In genomic region chr15:11320481-11320880, GRCm38 (mm10) we compare ENCODE assay signal across 10 mouse cellular contexts.
DNase-seq lines count a peak whose midpoint lies in the region; ATAC-seq lines count a peak whose summit lies in the region.
"Had no signal": no experiment of that assay in that cellular context is flagged by ENCODE, and none has a peak within 500 bp of the region (broad histone marks: within the 10 kb centered on the region; RNA-seq: fewer than 3 reads in every experiment).

No protein-coding gene starts in this region.

- ATAC-seq in hindbrain, embryonic 15.5 days (ENCODE audit: low FRiP score, low read depth) = peak; percentile 38; the same call in 1 of the 2 replicates
- ATAC-seq in midbrain, embryonic 16.5 days = peak; percentile 80; the same call in 1 of the 2 replicates

- H3K27me3 ChIP-seq in hindbrain, embryonic 15.5 days = no peaks in the 10 kb centered on the region
- no peaks in the 10 kb centered on the region for H3K27me3 ChIP-seq in midbrain, embryonic 16.5 days (ENCODE audit: control insufficient read depth, insufficient read depth, low read depth, low read length)
- H3K27me3 ChIP-seq: embryonic facial prominence, embryonic 12.5 days; lung, embryonic 15.5 days had no signal

- peak; percentile 50 to 61 for DNase-seq in left cerebral cortex, postnatal 14 days (ENCODE audit: low spot score in 2 of 2)
- DNase-seq in left cerebral cortex, postnatal 36 days (ENCODE audit: low spot score in 2 of 2) = no peak
- DNase-seq in adrenal gland, adult 8-10 months = peak; percentile 6
- peak; percentile 3 for DNase-seq in fibroblast of lung, adult 2 months (ENCODE audit: low read depth)
- peak; percentile 56 for DNase-seq in left cerebral cortex, postnatal 4 days
- peak; percentile 26 to 39 for DNase-seq in urinary bladder, postnatal 36 days (ENCODE audit: low spot score in 2 of 2)

- no peak overlapping the region for H3K27ac ChIP-seq in hindbrain, embryonic 15.5 days (replicated peaks)
- no peak overlapping the region for H3K27ac ChIP-seq in midbrain, embryonic 16.5 days (ENCODE audit: low read length)
- H3K27ac ChIP-seq: embryonic facial prominence, embryonic 12.5 days; lung, embryonic 15.5 days had no signal

- no peaks in the 10 kb centered on the region for H3K9me3 ChIP-seq in hindbrain, embryonic 15.5 days
- H3K9me3 ChIP-seq in midbrain, embryonic 16.5 days (replicated peaks; ENCODE audit: control insufficient read depth, low read length, poor library complexity, severe bottlenecking) = 0 out of 2 replicates have a peak, but pooled peaks cover 3% of the 10 kb centered on the region
- H3K9me3 ChIP-seq: embryonic facial prominence, embryonic 12.5 days; lung, embryonic 15.5 days had no signal

- no peaks in the 10 kb centered on the region for H3K36me3 ChIP-seq in hindbrain, embryonic 15.5 days
- H3K36me3 ChIP-seq in midbrain, embryonic 16.5 days (ENCODE audit: control insufficient read depth, insufficient read depth, low read length) = no peaks in the 10 kb centered on the region
- H3K36me3 ChIP-seq: embryonic facial prominence, embryonic 12.5 days; lung, embryonic 15.5 days had no signal

- no peak overlapping the region for H3K9ac ChIP-seq in hindbrain, embryonic 15.5 days
- no peak overlapping the region for H3K9ac ChIP-seq in midbrain, embryonic 16.5 days (ENCODE audit: low read depth, low read length)
- H3K9ac ChIP-seq: embryonic facial prominence, embryonic 12.5 days; lung, embryonic 15.5 days had no signal

- no peak overlapping the region for H3K4me2 ChIP-seq in hindbrain, embryonic 15.5 days
- H3K4me2 ChIP-seq in midbrain, embryonic 16.5 days (ENCODE audit: low read length) = no peak overlapping the region
- H3K4me2 ChIP-seq: embryonic facial prominence, embryonic 12.5 days; lung, embryonic 15.5 days had no signal

- H3K4me3 ChIP-seq in hindbrain, embryonic 15.5 days = no peak overlapping the region
- no peak overlapping the region for H3K4me3 ChIP-seq in midbrain, embryonic 16.5 days (ENCODE audit: low read depth, low read length)
- H3K4me3 ChIP-seq: embryonic facial prominence, embryonic 12.5 days; lung, embryonic 15.5 days had no signal

- 34% methylated on average over 8 of the region's 8 CpGs for WGBS in hindbrain, embryonic 15.5 days
- 29% methylated on average over 8 of the region's 8 CpGs for whole genome bisulfite sequencing in midbrain, embryonic 16.5 days

- intact Hi-C loops in left cerebral cortex, postnatal 14 days (cut with DNase I) = loop anchor here (5.0 kb wide), 1 partner anchor 283 kb away; the partner anchor contains the start of gene Rxfp3
- intact Hi-C loops in left cerebral cortex, postnatal 36 days (cut with DNase I) = loop anchor here (1.0 to 5.0 kb wide), 2 partner anchors 282 to 398 kb away; no protein-coding TSS in a partner anchor
- intact Hi-C loops in left cerebral cortex, postnatal 4 days (cut with DNase I) = no loop called here

- H3K4me1 ChIP-seq in hindbrain, embryonic 15.5 days (replicated peaks) = no peaks in the 10 kb centered on the region
- H3K4me1 ChIP-seq in midbrain, embryonic 16.5 days (ENCODE audit: control insufficient read depth, insufficient read depth, low read length) = no peaks in the 10 kb centered on the region
- H3K4me1 ChIP-seq: embryonic facial prominence, embryonic 12.5 days; lung, embryonic 15.5 days had no signal

Comparison
In these comparisons a context has a peak if more than half of its experiments do, and no peak if none do; other contexts are left out.
1. DNase-seq: peak in left cerebral cortex, postnatal 14 days (2 of 2), adrenal gland, adult 8-10 months (single experiment), fibroblast of lung, adult 2 months (single experiment), left cerebral cortex, postnatal 4 days (single experiment) and urinary bladder, postnatal 36 days (2 of 2); none in left cerebral cortex, postnatal 36 days (0 of 2).